Mouse (Mus musculus) megakaryocyte, embryonic 14.5 days (primary cell): Measurements from ENCODE around the gene Dtx1.

Experiments used
- FLI1 ChIP-seq: IDR thresholded peaks from 2 replicates; pipeline ENCODE4 v1.6.1; 2012; ENCODE audit warnings: low read length, inconsistent platforms, mixed read lengths
- GATA1 ChIP-seq: IDR thresholded peaks from 3 replicates; pipeline ENCODE4 v1.6.1; 2012; ENCODE audit warnings: mixed read lengths, low read length, inconsistent platforms, borderline replicate concordance

GRCm38 (mm10) chr5:120698181-120698580, 13.5 kb downstream of the Dtx1 start:
- no peak for TF ChIP-seq GATA1
- TF ChIP-seq FLI1, result no peak
